Comparison of ENCODE assay signal across 11 mouse cellular contexts in the genomic region with DNA sequence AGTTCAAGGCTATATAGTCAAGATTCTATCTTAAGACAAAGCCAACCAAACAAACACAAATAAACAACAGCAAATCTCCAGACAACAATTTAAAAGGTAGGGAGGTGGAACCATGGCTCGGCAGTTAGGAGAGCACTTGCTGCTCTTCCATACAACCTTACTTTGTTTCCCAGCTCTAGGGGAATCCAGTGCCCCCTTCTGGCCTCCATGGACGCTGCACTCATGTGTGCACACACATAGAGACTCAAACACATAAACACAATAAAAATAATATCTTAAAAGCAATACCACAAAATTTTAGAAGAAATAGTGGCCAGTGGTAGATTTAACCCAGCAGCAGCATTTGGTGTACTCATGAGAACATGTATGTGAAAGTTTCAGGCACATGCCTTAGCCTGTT. TPM values are rescaled to one million over a fixed set of nuclear protein-coding genes. Genes with fewer than 3 reads are reported as not detected.
DNase-seq lines count a peak whose midpoint lies in the region; ATAC-seq and TF ChIP-seq lines count a peak whose summit lies in the region.
"Had no signal": no experiment of that assay in that cellular context is flagged by ENCODE, and none has a peak within 500 bp of the region (broad histone marks: within the 10 kb centered on the region; RNA-seq: fewer than 3 reads in every experiment).

No protein-coding gene starts in this region.

- peak; percentile 20 for DNase-seq in kidney, adult 2 months
- no peak for DNase-seq in kidney, adult 18-20 months
- DNase-seq in testis, postnatal 10 days (ENCODE audit: low spot score): peak; percentile 63
- DNase-seq in testis, postnatal 14 days (ENCODE audit: low spot score): no peak
- DNase-seq in ZHBTc4 (ENCODE audit: low read depth, low spot score): peak; percentile 42
- DNase-seq in stomach, postnatal 0 days (ENCODE audit: low spot score): no peak
- no peak for DNase-seq in right cerebral cortex, postnatal 36 days (ENCODE audit: low spot score in 2 of 2)
- DNase-seq: cerebellum, adult 11-12 months had no signal

- 55% methylated on average over 2 of the region's 2 CpGs for WGBS in kidney, adult 2 months
- 55% methylated on average over 2 of the region's 2 CpGs for WGBS in stomach, postnatal 0 days

- no peak for ATAC-seq in stomach, postnatal 0 days (ENCODE audit: low FRiP score, low TSS enrichment)
- ATAC-seq: intestine, embryonic 16.5 days had no signal

- no peak overlapping the region for H3K4me3 ChIP-seq in kidney, adult 2 months (ENCODE audit: insufficient read depth, low read depth, low read length)
- H3K4me3 ChIP-seq in stomach, postnatal 0 days (ENCODE audit: low read depth, low read length): no peak overlapping the region
- H3K4me3 ChIP-seq: lung, embryonic 15.5 days; neural tube, embryonic 12.5 days had no signal

- no peak for TF ChIP-seq POLR2A in kidney, adult 2 months (IDR thresholded peaks at IDR 0.05; ENCODE audit: low read depth, low read length)

- peaks cover 22% of the 10 kb centered on the region for H3K9me3 ChIP-seq in stomach, postnatal 0 days (ENCODE audit: control insufficient read depth, low read length)

- H3K27ac ChIP-seq in kidney, adult 2 months (ENCODE audit: insufficient read depth, low read depth, low read length): no peak overlapping the region
- H3K27ac ChIP-seq in stomach, postnatal 0 days (replicated peaks): no peak overlapping the region
- H3K27ac ChIP-seq: lung, embryonic 15.5 days; neural tube, embryonic 12.5 days had no signal

- TF ChIP-seq CTCF in kidney, adult 2 months (conservative IDR thresholded peaks at IDR 0.05; ENCODE audit: insufficient read depth, insufficient read length, low read depth, low read length): no peak
- TF ChIP-seq CTCF in stomach, postnatal 0 days (IDR thresholded peaks at IDR 0.05; ENCODE audit: low read depth): peak; percentile 26; the same call in 1 of the 2 replicates

- H3K4me1 ChIP-seq in kidney, adult 2 months (ENCODE audit: control insufficient read depth, insufficient read depth, low read length): no peaks in the 10 kb centered on the region
- H3K4me1 ChIP-seq in stomach, postnatal 0 days (replicated peaks; ENCODE audit: control insufficient read depth, insufficient read depth): no peaks in the 10 kb centered on the region
- H3K4me1 ChIP-seq: lung, embryonic 15.5 days; neural tube, embryonic 12.5 days had no signal

- H3K9ac ChIP-seq in stomach, postnatal 0 days (ENCODE audit: low read length): no peak overlapping the region
- H3K9ac ChIP-seq: lung, embryonic 15.5 days; neural tube, embryonic 12.5 days had no signal

- H3K27me3 ChIP-seq in kidney, adult 2 months (replicated peaks; ENCODE audit: control insufficient read depth, insufficient read depth, low read length): no peaks in the 10 kb centered on the region
- H3K27me3 ChIP-seq in stomach, postnatal 0 days (ENCODE audit: control insufficient read depth, insufficient read depth, low read length): no peaks in the 10 kb centered on the region
- H3K27me3 ChIP-seq: lung, embryonic 15.5 days; neural tube, embryonic 12.5 days had no signal

- H3K4me2 ChIP-seq in stomach, postnatal 0 days (replicated peaks; ENCODE audit: low read depth): no peak overlapping the region
- H3K4me2 ChIP-seq: lung, embryonic 15.5 days; neural tube, embryonic 12.5 days had no signal

- no peak for TF ChIP-seq EP300 in stomach, postnatal 0 days (optimal IDR thresholded peaks at IDR 0.05)

- H3K36me3 ChIP-seq in kidney, adult 2 months (ENCODE audit: control insufficient read depth, insufficient read depth, low read length): no peaks in the 10 kb centered on the region
- H3K36me3 ChIP-seq in stomach, postnatal 0 days (ENCODE audit: control insufficient read depth, insufficient read depth, low read length): no peaks in the 10 kb centered on the region
- H3K36me3 ChIP-seq: lung, embryonic 15.5 days; neural tube, embryonic 12.5 days had no signal

RNA-seq across cellular contexts. Expression of a gene that starts 5.4 kb away (rescaled TPM):
- polyA plus RNA-seq in kidney, adult 2 months (2012; rRNA removed): 25.5 and 31.7 TPM in 2 replicates
- polyA plus RNA-seq in stomach, postnatal 0 days (2015; fragmentation: Nextera tagmentation; extraction: Ambion mirVana): 23.6 and 24.8 TPM in 2 replicates
- polyA plus RNA-seq: neural tube, embryonic 12.5 days had no signal

RNA-seq across cellular contexts. Expression of a gene that starts 9.6 kb away (rescaled TPM):
- 0.08 TPM in 2 replicates for polyA plus RNA-seq in kidney, adult 2 months (2012; rRNA removed)
- polyA plus RNA-seq in stomach, postnatal 0 days (2015; fragmentation: Nextera tagmentation; extraction: Ambion mirVana): 0.54 and 0.84 TPM in 2 replicates

RNA-seq across cellular contexts. Expression of a gene that starts 11.6 kb away (rescaled TPM):
- polyA plus RNA-seq in kidney, adult 2 months (2012; rRNA removed): 1.6 and 1.9 TPM in 2 replicates
- 7.2 and 8.2 TPM in 2 replicates for polyA plus RNA-seq in stomach, postnatal 0 days (2015; fragmentation: Nextera tagmentation; extraction: Ambion mirVana)

RNA-seq across cellular contexts. Expression of a gene that starts 16.7 kb away (rescaled TPM):
- 1,010 and 1,230 TPM in 2 replicates for polyA plus RNA-seq in kidney, adult 2 months (2012; rRNA removed)
- 0.12 TPM in 1 of 2 replicates, not detected in the other for polyA plus RNA-seq in stomach, postnatal 0 days (2015; fragmentation: Nextera tagmentation; extraction: Ambion mirVana)
- polyA plus RNA-seq: intestine, embryonic 16.5 days; neural tube, embryonic 12.5 days had no signal

RNA-seq across cellular contexts. Expression of a gene that starts 51.3 kb away (rescaled TPM):
- polyA plus RNA-seq in kidney, adult 2 months (2012; rRNA removed): 0.59 and 0.90 TPM in 2 replicates
- not detected in 2 replicates for polyA plus RNA-seq in stomach, postnatal 0 days (2015; fragmentation: Nextera tagmentation; extraction: Ambion mirVana)
- polyA plus RNA-seq: intestine, embryonic 16.5 days; lung, embryonic 15.5 days; neural tube, embryonic 12.5 days had no signal

Comparison
In these comparisons a context has a peak if more than half of its experiments do, and no peak if none do; other contexts are left out.
1. DNase-seq: peak in kidney, adult 2 months (single experiment), testis, postnatal 10 days (single experiment) and ZHBTc4 (single experiment); none in kidney, adult 18-20 months (single experiment), testis, postnatal 14 days (single experiment), stomach, postnatal 0 days (single experiment) and right cerebral cortex, postnatal 36 days (0 of 2).